Mouse (Mus musculus): ENCODE data around the gene Irf9. TPM values are rescaled to one million over a fixed set of nuclear protein-coding genes. Genes with fewer than 3 reads are reported as not detected.

Gene Irf9
- polyA plus RNA-seq, 1 experiment from 2014 or later, result 10.7 TPM

DNA sequence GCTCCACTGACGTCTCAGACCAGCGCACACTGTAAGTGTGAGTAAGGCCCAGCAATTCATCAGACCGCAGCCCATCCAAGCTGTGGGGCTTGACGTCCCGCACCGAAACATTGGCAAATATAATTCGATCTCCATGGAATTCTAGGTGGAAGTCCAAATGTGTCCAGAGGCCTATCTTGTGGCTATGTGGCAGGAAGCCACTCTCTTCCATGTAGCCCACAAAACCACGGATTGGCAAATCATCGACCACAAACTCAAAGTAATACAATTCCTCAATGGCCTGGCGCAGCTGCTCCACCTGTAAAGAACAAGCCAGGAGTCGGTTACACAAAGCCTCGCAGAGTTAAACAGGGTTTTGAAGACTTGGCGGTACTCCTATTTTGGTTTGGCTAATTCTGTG, 37.9 kb downstream of the Irf9 start:
- 92% methylated on average over 13 of the region's 13 CpGs for WGBS
- Histone ChIP-seq H3K9ac (ENCODE audit: low read length) (no peak overlapping the region), H3K4me2 (ENCODE audit: low read depth, low read length) (no peak overlapping the region), H3K9me3 (replicated peaks; ENCODE audit: control insufficient read depth, low read length) (no peaks in the 10 kb centered on the region), H3K4me3 (replicated peaks; ENCODE audit: low read length) (no peak overlapping the region), H3K4me1 (ENCODE audit: control insufficient read depth, insufficient read depth, low read length) (peaks cover 17% of the 10 kb centered on the region), H3K27me3 (ENCODE audit: control insufficient read depth, insufficient read depth, low read length) (no peaks in the 10 kb centered on the region), H3K36me3 (ENCODE audit: control insufficient read depth, insufficient read depth, low read length) (peaks cover 22% of the 10 kb centered on the region), H3K27ac (ENCODE audit: low read length) (no peak overlapping the region)
- ATAC-seq (ENCODE audit: insufficient read depth, low FRiP score), result no peak

DNA sequence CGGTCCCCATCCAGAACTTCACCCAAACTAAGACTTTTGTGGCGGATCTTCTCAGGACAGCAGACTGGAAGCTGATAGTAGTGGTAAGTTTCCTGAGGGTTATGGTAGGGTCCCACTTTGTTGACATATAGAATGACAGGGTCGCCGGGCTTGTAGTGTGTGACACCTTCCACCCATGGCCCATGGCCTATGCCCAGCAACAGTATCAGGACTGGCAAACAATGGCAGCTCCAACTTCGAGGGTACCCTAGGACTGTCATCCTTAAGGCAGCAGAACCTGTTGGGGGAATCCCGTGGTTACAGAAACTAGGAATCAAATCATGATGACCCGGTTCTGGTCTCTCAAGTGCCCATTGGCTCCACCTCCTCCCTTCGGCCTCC, 39.3 kb downstream of the Irf9 start:
- Histone ChIP-seq H3K4me1 (ENCODE audit: control insufficient read depth, insufficient read depth, low read length) (peaks cover 16% of the 10 kb centered on the region), H3K27me3 (ENCODE audit: control insufficient read depth, insufficient read depth, low read length) (no peaks in the 10 kb centered on the region), H3K4me2 (ENCODE audit: low read depth, low read length) (peak overlapping the region; percentile 96), H3K9me3 (replicated peaks; ENCODE audit: control insufficient read depth, low read length) (no peaks in the 10 kb centered on the region), H3K27ac (ENCODE audit: low read length) (peak overlapping the region; percentile 97), H3K4me3 (replicated peaks; ENCODE audit: low read length) (peak overlapping the region; percentile 99), H3K36me3 (ENCODE audit: control insufficient read depth, insufficient read depth, low read length) (peaks cover 23% of the 10 kb centered on the region), H3K9ac (ENCODE audit: low read length) (peak overlapping the region; percentile 99)
- no peak for ATAC-seq (ENCODE audit: insufficient read depth, low FRiP score)
- WGBS, result 18% methylated on average over 8 of the region's 8 CpGs

DNA sequence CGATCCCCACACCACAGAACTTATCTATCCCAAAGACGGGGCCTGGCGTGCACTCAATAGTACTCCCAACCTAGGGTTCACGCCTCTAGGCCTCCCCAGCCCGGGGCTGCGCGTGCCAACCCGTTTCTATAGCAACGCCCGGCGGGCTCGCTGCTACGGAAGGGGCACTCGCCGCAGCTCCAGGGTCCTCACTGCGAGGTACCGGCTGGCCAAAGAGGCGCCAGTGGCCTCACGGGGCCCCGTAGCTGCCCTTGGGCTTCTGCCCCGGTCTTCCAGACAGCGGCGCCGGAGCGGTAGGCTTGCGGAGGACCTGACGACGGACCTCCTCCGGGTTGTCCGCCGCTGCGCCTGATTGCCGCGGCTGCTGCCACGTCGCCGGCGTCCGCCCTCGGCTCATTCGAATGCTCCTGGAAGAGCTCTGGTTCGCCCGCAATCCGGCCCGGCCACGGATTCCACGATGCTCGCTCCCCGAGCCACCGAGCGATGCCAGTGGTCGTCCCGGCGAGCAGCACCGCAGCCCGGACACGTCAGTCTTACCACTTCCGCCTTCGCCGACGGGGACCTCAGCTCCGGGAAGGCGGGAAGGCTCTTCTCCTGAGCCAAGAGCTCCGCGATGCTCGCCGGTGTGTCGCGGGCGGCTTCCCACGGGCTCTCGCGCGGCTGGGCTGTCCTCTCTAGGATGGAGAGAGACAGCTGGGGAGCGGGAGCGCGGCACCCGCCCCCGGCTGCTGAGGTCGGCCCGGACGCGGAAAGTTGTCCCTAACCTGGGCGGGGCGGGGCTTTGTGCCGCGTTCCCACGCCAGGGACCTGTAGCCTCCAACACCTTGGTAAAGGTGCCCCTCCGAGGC, 39.9 kb downstream of the Irf9 start, which contains the start of gene Tm9sf1:
Gene Tm9sf1, minus strand, starts transcription at position 747 of the 848 bp plus-strand sequence.
- H3K36me3 ChIP-seq (ENCODE audit: control insufficient read depth, insufficient read depth, low read length), result peaks cover 20% of the 10 kb centered on the region
- peak within 1 kb of the TSS; percentile 99 for H3K4me3 ChIP-seq (replicated peaks; ENCODE audit: low read length)
- H3K4me1 ChIP-seq (ENCODE audit: control insufficient read depth, insufficient read depth, low read length), result peaks cover 16% of the 10 kb centered on the region
- no peaks in the 10 kb centered on the region for H3K27me3 ChIP-seq (ENCODE audit: control insufficient read depth, insufficient read depth, low read length)
- H3K4me2 ChIP-seq (ENCODE audit: low read depth, low read length), result peak within 1 kb of the TSS; percentile 96
- H3K27ac ChIP-seq (ENCODE audit: low read length), result peak within 1 kb of the TSS; percentile 97
- peak; percentile 91 for ATAC-seq (ENCODE audit: insufficient read depth, low FRiP score)
- under 1% methylated on average over 89 of the region's 89 CpGs for WGBS
- no peaks in the 10 kb centered on the region for H3K9me3 ChIP-seq (replicated peaks; ENCODE audit: control insufficient read depth, low read length)
- peak within 1 kb of the TSS; percentile 99 for H3K9ac ChIP-seq (ENCODE audit: low read length)

DNA sequence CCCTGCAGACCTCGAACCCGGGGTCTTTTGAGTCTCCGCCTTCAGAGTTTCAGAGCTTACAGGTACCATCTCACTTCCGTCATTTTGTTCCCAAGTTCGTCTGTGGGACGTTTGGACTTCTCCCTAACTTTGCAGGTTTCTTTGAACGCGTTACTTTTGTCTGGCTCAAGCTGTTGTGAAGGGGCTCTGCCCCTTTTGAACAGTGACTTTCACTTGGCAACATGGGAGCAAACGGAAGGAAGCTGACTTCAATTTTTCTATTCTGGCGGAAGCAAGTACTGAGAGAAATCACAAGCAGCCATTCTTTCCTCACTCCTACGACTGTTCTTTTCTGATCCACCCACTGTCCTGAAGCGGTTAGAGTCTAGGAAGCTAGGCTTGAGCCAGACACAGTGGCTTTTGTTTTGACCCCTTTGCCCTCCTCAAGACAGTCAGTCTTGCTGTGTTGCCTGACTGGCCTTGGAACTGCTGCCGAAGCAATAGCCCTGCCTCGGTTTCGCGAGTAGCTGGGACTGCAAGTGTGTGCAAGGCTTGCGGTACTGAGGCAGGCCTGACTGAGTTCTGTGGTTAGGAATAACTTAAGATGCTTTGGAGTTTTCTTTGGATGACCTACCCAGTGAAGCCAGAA, 41.0 kb downstream of the Irf9 start:
- Histone ChIP-seq H3K9ac (ENCODE audit: low read length) (peak overlapping the region; percentile 99), H3K36me3 (ENCODE audit: control insufficient read depth, insufficient read depth, low read length) (peaks cover 20% of the 10 kb centered on the region), H3K4me3 (replicated peaks; ENCODE audit: low read length) (peak overlapping the region; percentile 99), H3K27ac (ENCODE audit: low read length) (peak overlapping the region; percentile 97), H3K9me3 (replicated peaks; ENCODE audit: control insufficient read depth, low read length) (no peaks in the 10 kb centered on the region), H3K4me2 (ENCODE audit: low read depth, low read length) (peak overlapping the region; percentile 96), H3K4me1 (ENCODE audit: control insufficient read depth, insufficient read depth, low read length) (peaks cover 16% of the 10 kb centered on the region), H3K27me3 (ENCODE audit: control insufficient read depth, insufficient read depth, low read length) (no peaks in the 10 kb centered on the region)
- ATAC-seq (ENCODE audit: insufficient read depth, low FRiP score), result no peak
- WGBS, result 17% methylated on average over 17 of the region's 17 CpGs

DNA sequence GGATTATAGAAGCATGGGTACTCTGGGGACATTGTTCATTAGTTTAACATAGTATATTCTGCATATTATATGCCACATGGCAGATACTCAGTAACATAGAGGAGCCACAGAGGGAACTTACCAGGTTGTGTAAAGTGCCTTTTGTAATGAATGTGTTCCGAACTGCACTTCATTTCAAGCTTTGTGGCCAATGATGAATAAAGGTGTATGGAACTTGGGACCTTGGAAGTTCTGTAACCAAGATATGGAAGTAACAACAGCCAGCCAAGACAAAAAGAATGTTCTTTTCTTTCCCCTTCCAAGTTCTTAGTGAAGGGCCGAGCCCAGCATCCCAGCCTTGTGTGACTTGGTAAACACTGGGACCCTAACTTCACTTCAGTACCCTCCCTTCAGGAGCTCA, 46.5 kb downstream of the Irf9 start, which contains the start of gene Tssk4:
Gene Tssk4, plus strand, starts transcription at position 301 of the 400 bp plus-strand sequence.
- Histone ChIP-seq H3K9ac (ENCODE audit: low read length) (no peak within 1 kb of the TSS), H3K27ac (ENCODE audit: low read length) (no peak within 1 kb of the TSS), H3K27me3 (ENCODE audit: control insufficient read depth, insufficient read depth, low read length) (no peaks in the 10 kb centered on the region), H3K4me2 (ENCODE audit: low read depth, low read length) (no peak within 1 kb of the TSS), H3K4me3 (replicated peaks; ENCODE audit: low read length) (no peak within 1 kb of the TSS), H3K4me1 (ENCODE audit: control insufficient read depth, insufficient read depth, low read length) (peaks cover 2% of the 10 kb centered on the region), H3K9me3 (replicated peaks; ENCODE audit: control insufficient read depth, low read length) (no peaks in the 10 kb centered on the region), H3K36me3 (ENCODE audit: control insufficient read depth, insufficient read depth, low read length) (peaks cover 6% of the 10 kb centered on the region; the same call in 1 of the 2 replicates)
- WGBS, result 94% methylated on average over 2 of the region's 2 CpGs
- no peak for ATAC-seq (ENCODE audit: insufficient read depth, low FRiP score)

DNA sequence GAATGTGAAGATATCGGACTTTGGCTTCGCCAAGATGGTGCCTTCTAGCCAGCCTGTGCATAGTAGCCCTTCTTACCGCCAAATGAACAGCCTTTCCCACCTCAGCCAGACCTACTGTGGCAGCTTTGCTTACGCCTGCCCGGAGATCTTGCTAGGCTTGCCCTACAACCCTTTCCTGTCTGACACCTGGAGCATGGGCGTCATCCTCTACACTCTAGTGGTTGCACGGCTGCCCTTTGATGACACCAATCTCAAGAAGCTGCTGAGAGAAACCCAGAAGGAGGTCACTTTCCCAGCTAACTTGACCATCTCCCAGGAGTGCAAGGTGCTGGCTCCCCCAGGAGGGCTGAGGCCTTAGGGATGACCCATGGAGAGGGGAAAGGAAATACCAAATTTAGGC, 48.2 kb downstream of the Irf9 start:
- 82% methylated on average over 7 of the region's 7 CpGs for WGBS
- H3K4me2 ChIP-seq (ENCODE audit: low read depth, low read length), result no peak overlapping the region
- no peaks in the 10 kb centered on the region for H3K4me1 ChIP-seq (ENCODE audit: control insufficient read depth, insufficient read depth, low read length)
- H3K4me3 ChIP-seq (replicated peaks; ENCODE audit: low read length), result no peak overlapping the region
- ATAC-seq (ENCODE audit: insufficient read depth, low FRiP score), result no peak
- no peak overlapping the region for H3K27ac ChIP-seq (ENCODE audit: low read length)
- no peaks in the 10 kb centered on the region for H3K9me3 ChIP-seq (replicated peaks; ENCODE audit: control insufficient read depth, low read length)
- no peak overlapping the region for H3K9ac ChIP-seq (ENCODE audit: low read length)
- no peaks in the 10 kb centered on the region for H3K27me3 ChIP-seq (ENCODE audit: control insufficient read depth, insufficient read depth, low read length)
- H3K36me3 ChIP-seq (ENCODE audit: control insufficient read depth, insufficient read depth, low read length), result peaks cover 2% of the 10 kb centered on the region; the same call in 1 of the 2 replicates

DNA sequence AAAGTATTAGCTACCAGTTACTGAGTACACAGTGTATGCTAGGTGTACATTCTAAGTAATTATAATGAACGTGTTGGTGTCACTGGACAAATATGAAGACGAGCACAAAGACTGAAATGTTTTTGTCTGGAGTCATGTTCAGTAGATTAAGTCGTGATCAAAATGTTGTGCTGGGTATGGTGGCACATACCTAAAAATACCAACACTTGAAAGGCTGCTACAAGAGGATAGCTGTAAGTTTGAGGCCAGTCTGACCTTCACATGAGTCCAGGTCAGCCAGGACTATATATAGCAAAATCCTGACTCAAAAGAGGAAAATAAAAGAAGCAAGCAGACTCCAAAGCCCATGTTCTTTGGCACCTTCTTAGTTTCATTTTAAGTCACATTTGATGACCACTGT, 53.6 kb downstream of the Irf9 start:
- no peak overlapping the region for H3K27ac ChIP-seq (ENCODE audit: low read length)
- H3K4me3 ChIP-seq (replicated peaks; ENCODE audit: low read length), result no peak overlapping the region
- H3K9ac ChIP-seq (ENCODE audit: low read length), result no peak overlapping the region
- no peaks in the 10 kb centered on the region for H3K9me3 ChIP-seq (replicated peaks; ENCODE audit: control insufficient read depth, low read length)
- H3K27me3 ChIP-seq (ENCODE audit: control insufficient read depth, insufficient read depth, low read length), result no peaks in the 10 kb centered on the region
- peaks cover 7% of the 10 kb centered on the region; the same call in 1 of the 2 replicates for H3K4me1 ChIP-seq (ENCODE audit: control insufficient read depth, insufficient read depth, low read length)
- WGBS, result 84% methylated on average over 3 of the region's 3 CpGs
- 0 out of 2 replicates have a peak, but pooled peaks cover under 1% of the 10 kb centered on the region for H3K36me3 ChIP-seq (ENCODE audit: control insufficient read depth, insufficient read depth, low read length)
- no peak overlapping the region for H3K4me2 ChIP-seq (ENCODE audit: low read depth, low read length)
- ATAC-seq (ENCODE audit: insufficient read depth, low FRiP score), result no peak

DNA sequence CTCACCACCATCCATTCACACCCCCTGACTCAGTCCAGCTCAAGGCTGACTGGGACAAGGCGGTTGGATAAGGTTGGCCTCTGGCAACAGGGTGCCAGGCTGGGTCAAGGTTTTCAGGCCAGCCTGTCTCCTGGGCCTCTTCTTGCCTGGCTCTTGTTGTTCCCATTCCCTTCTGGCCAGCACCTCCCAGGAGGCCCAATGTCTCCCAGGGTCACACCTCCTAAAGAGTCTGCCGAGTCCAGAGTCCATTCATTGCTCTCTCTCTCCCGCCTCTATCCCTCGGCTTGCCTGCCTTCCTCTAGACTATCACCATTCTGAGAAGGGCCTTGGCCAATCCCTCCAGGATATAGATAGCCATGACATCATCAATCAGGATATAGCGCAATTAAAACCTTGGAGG, 54.6 kb downstream of the Irf9 start:
- no peak overlapping the region for H3K27ac ChIP-seq (ENCODE audit: low read length)
- no peaks in the 10 kb centered on the region for H3K9me3 ChIP-seq (replicated peaks; ENCODE audit: control insufficient read depth, low read length)
- H3K36me3 ChIP-seq (ENCODE audit: control insufficient read depth, insufficient read depth, low read length), result peaks cover 5% of the 10 kb centered on the region
- H3K4me1 ChIP-seq (ENCODE audit: control insufficient read depth, insufficient read depth, low read length), result peaks cover 7% of the 10 kb centered on the region; the same call in 1 of the 2 replicates
- ATAC-seq (ENCODE audit: insufficient read depth, low FRiP score), result no peak
- no peak overlapping the region for H3K4me2 ChIP-seq (ENCODE audit: low read depth, low read length)
- WGBS, result 89% methylated on average over 5 of the region's 5 CpGs
- no peaks in the 10 kb centered on the region for H3K27me3 ChIP-seq (ENCODE audit: control insufficient read depth, insufficient read depth, low read length)
- H3K9ac ChIP-seq (ENCODE audit: low read length), result no peak overlapping the region
- no peak overlapping the region for H3K4me3 ChIP-seq (replicated peaks; ENCODE audit: low read length)

All from stomach, embryonic 16.5 days (tissue).